Mouse (Mus musculus): ENCODE measurements around the gene Txndc11. TPM values are rescaled to one million over a fixed set of nuclear protein-coding genes. Genes with fewer than 3 reads are reported as not detected.

Gene Txndc11
- total RNA-seq, 2 experiments from 2014 or later, result 33.3 to 33.9 TPM

DNA sequence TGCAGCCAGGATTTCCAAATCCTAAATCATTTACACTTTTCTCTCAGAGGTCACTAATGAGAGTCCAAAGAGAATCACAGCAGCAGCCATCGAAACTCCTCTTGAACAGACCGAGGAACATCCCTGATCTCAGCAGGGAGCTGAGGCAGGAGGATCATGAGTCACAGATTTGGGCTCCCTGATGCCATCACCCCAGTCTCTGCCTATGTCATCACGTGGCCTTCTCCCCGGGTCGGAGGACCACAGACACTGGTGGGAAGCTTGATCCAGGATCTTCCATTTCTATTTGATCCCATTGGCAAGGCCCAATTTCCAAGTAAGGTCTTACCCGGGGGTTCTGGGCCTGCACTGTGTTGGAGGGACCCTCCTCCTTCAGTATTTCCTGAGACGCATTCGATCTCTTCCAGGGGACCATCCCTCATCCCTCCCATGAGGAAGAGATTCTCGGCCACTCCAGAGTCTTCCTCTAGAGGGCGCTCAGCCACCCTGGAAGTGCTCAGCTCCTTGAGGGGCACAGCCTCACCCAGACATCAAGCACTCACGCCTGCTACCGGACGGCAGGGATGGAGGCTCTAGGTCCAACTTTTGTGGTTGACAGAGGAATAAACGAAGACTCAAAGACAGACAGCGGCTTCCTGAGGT lies 98.5 kb downstream of the Txndc11 start:
- peak; percentile 69 to 70 for DNase-seq (ENCODE audit: low spot score in 2 of 2)
- intact Hi-C loops (cut with DNase I), result loop anchor here (1.0 to 10.0 kb wide), 3 partner anchors 73 to 461 kb away; partner anchors contain the start of gene Zc3h7a

DNA sequence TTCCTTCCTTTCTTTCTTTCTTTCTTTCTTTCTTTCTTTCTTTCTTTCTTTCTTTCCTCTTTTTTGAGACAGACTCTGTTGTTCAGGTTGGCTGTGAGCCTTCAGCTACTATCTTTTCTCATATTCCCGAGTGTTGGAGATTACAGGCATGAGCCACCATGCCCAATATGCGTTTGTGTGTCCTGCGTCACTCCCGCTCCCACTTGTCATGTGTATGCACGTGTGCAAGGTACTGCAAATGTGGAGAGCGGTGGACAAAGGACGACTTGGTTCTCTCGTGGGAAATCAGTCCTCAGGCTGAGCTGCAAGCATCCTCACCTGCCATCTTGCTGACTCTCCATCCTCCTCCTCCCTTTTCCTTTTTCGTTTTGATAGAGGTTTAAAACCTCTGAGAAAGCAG lies 99.2 kb downstream of the Txndc11 start:
- intact Hi-C loops (cut with DNase I), result loop anchor here (5.0 to 10.0 kb wide), 2 partner anchors 142 to 460 kb away; partner anchors contain the start of gene Zc3h7a
- no peak for DNase-seq (ENCODE audit: low spot score in 2 of 2)

DNA sequence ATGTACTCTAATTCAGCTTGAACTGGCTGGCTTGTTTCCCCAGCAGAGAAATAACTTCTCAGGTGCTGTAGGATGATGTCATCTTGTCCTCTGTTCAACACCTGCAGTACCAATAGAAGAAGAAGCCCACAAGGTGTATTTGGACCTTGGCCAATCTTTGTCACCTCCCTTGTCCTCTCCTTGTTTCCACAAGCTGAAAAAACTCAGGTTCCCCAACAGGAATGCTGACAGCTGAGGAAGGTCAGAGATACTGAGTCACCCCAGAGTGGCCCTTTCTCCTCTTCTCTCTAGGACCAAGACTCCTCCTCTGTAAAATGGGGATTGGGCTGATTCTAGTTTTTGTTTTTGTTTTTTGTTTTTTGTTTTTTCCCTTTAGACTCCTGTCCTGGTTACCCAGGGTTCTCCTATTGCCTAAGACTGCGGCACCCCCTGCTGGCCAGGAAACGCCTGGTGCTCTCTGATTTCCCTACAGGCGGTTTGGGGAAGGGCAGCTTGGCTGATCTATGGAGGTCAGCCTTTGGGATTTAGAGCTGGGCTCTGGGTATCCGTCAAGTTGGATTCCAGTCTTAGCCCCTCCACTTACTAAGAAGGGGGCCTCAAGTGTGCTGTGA lies 100.2 kb downstream of the Txndc11 start:
- intact Hi-C loops (cut with DNase I), result loop anchor here (1.0 to 10.0 kb wide), 4 partner anchors 82 to 459 kb away; no protein-coding TSS in a partner anchor
- peak; percentile 80 to 83 for DNase-seq (ENCODE audit: low spot score in 2 of 2)

DNA sequence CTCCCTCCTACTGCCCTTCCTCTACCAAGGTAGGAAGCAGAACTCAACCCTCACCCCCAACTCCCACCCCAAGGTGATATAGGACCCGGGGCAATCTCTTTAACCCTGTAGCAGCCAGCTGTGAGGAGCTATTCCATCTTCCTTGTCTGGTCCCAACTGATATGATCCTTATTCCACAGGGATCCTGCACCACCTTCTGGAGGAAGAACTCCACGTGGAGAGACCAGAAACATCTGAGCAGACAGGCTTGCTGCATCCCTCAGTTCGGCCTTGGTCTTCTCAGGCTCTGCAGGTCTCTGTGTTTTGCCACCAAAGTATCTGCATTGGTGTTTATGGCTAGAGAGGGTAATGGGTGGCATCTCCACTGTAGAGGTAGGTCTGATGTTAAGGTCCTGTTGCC lies 103.1 kb downstream of the Txndc11 start:
- intact Hi-C loops (cut with DNase I), result loop anchor here (5.0 to 10.0 kb wide), 2 partner anchors 79 to 457 kb away; no protein-coding TSS in a partner anchor

DNA sequence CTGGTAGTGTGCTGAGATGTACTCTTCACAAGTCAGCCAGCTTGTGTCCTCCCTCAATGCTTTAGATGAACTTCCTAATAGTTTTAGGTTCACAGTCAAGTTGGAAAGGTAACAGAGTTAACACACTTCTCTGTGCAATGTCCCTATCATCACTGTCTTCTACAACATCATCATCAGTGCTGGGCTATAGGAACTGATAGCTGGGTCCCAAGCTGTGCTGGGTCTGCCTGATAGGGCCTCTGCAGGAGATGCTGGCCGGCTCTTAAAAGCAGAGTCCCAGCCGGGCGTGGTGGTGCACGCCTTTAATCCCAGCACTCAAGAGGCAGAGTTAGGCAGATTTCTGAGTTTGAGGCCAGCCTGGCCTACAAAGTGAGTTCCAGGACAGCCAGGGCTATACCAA lies 103.6 kb downstream of the Txndc11 start:
- intact Hi-C loops (cut with DNase I), result loop anchor here (5.0 to 10.0 kb wide), 2 partner anchors 79 to 456 kb away; no protein-coding TSS in a partner anchor
- no peak for DNase-seq (ENCODE audit: low spot score in 2 of 2)

More for the DNA sequence above, 103.1 kb downstream of the Txndc11 start:
- no peak for DNase-seq (ENCODE audit: low spot score in 2 of 2)

- no peak for DNase-seq (ENCODE audit: low spot score in 2 of 2)
- intact Hi-C loops (cut with DNase I), result no loop called here
Measured at GRCm38 (mm10) chr16:11028206-11028605, 106.2 kb downstream of the Txndc11 start.

Small RNAs within 50 kb of the gene (microRNA-seq; reads per million reads assigned to microRNA genes)
- 12.4 to 19.8 reads per million in 2 experiments for gene Gm23935

Other genes with a start within 250 kb of the Txndc11 start
- 100 to 1,000 TPM; 165 to 179 TPM for gene Snn, start 73.7 kb downstream of the Txndc11 start, total RNA-seq (2021)
- gene Litaf, start 68.5 kb downstream of the Txndc11 start, total RNA-seq (2021), result 10 to 100 TPM in 1 of 2 experiments, 1 to 10 TPM in 1; 8.7 to 13.0 TPM
- gene Zc3h7a, start 41.7 kb upstream of the Txndc11 start, total RNA-seq (2021), result 10 to 100 TPM; 47.8 to 70.3 TPM
- 10 to 100 TPM; 51.8 to 53.2 TPM for gene Rsl1d1, start 68.7 kb upstream of the Txndc11 start, total RNA-seq (2021)
- gene Gspt1, start 119.7 kb upstream of the Txndc11 start, total RNA-seq (2021), result 10 to 100 TPM; 84.4 to 88.1 TPM
- not detected for gene Tnfrsf17, start 179.2 kb upstream of the Txndc11 start, total RNA-seq (2021)
- 10 to 100 TPM; 19.4 to 24.4 TPM for gene Snx29, start 188.3 kb upstream of the Txndc11 start, total RNA-seq (2021)

Data from left cerebral cortex, postnatal 25 days (tissue).